In genomic region chrX:58470986-58471385, GRCm38 (mm10) we compare ENCODE assay signal across 19 mouse cellular contexts.
DNase-seq lines count a peak whose midpoint lies in the region; ATAC-seq and TF ChIP-seq lines count a peak whose summit lies in the region.
"Had no signal": no experiment of that assay in that cellular context is flagged by ENCODE, and none has a peak within 500 bp of the region (broad histone marks: within the 10 kb centered on the region; RNA-seq: fewer than 3 reads in every experiment).

No protein-coding gene starts in this region.

- H3K36me3 ChIP-seq in stomach, embryonic 15.5 days, result no peaks in the 10 kb centered on the region
- H3K36me3 ChIP-seq in stomach, postnatal 0 days (ENCODE audit: control insufficient read depth, insufficient read depth, low read length), result no peaks in the 10 kb centered on the region
- H3K36me3 ChIP-seq: embryonic facial prominence, embryonic 10.5 days; embryonic facial prominence, embryonic 12.5 days; forebrain, embryonic 15.5 days had no signal

- no peaks in the 10 kb centered on the region for H3K27me3 ChIP-seq in stomach, embryonic 15.5 days (replicated peaks)
- no peaks in the 10 kb centered on the region for H3K27me3 ChIP-seq in stomach, postnatal 0 days (ENCODE audit: control insufficient read depth, insufficient read depth, low read length)
- H3K27me3 ChIP-seq: embryonic facial prominence, embryonic 12.5 days; forebrain, embryonic 13.5 days; forebrain, embryonic 15.5 days had no signal

- DNase-seq in lung, adult 2 months, result peak; percentile 2
- DNase-seq in lung, postnatal 10 days, result no peak
- peak; percentile 50 for DNase-seq in stomach, postnatal 0 days (ENCODE audit: low spot score)
- DNase-seq in heart, adult 18-20 months, result no peak
- DNase-seq in layer of hippocampus, postnatal 10 days (ENCODE audit: low spot score in 2 of 2), result no peak
- DNase-seq in adrenal gland, adult 8-10 months, result no peak
- DNase-seq: adrenal gland, adult 2 months; adrenal gland, postnatal 14 days; adrenal gland, postnatal 36 days; cerebellum, adult 11-12 months; cerebellum, adult 2 months; cerebellum, adult 9-10 months; cerebellum, postnatal 10 days; cerebellum, postnatal 25 days had no signal

- no peak for TF ChIP-seq EP300 in stomach, postnatal 0 days (optimal IDR thresholded peaks at IDR 0.05)

- 42% methylated on average over 1 of the region's 1 CpGs for WGBS in lung, adult 2 months
- 33% methylated on average over 1 of the region's 1 CpGs for WGBS in stomach, embryonic 15.5 days
- WGBS in stomach, postnatal 0 days, result 43% methylated on average over 1 of the region's 1 CpGs

- H3K4me3 ChIP-seq in lung, adult 2 months (replicated peaks; ENCODE audit: extremely low read depth, low read depth, low read length), result no peak overlapping the region
- no peak overlapping the region for H3K4me3 ChIP-seq in stomach, embryonic 15.5 days (replicated peaks)
- H3K4me3 ChIP-seq in stomach, postnatal 0 days (ENCODE audit: low read depth, low read length), result no peak overlapping the region
- H3K4me3 ChIP-seq: embryonic facial prominence, embryonic 10.5 days; embryonic facial prominence, embryonic 12.5 days; forebrain, embryonic 13.5 days; forebrain, embryonic 15.5 days had no signal

- no peaks in the 10 kb centered on the region for H3K4me1 ChIP-seq in lung, adult 2 months (ENCODE audit: control insufficient read depth, insufficient read depth, low read length)
- H3K4me1 ChIP-seq in stomach, embryonic 15.5 days, result no peaks in the 10 kb centered on the region
- no peaks in the 10 kb centered on the region for H3K4me1 ChIP-seq in stomach, postnatal 0 days (replicated peaks; ENCODE audit: control insufficient read depth, insufficient read depth)
- H3K4me1 ChIP-seq: embryonic facial prominence, embryonic 10.5 days; embryonic facial prominence, embryonic 12.5 days; forebrain, embryonic 13.5 days; forebrain, embryonic 15.5 days had no signal

- TF ChIP-seq POLR2A in lung, adult 2 months (IDR thresholded peaks at IDR 0.05; ENCODE audit: borderline replicate concordance, extremely low read depth, low read depth, low read length), result no peak

- no peak overlapping the region for H3K27ac ChIP-seq in stomach, embryonic 15.5 days
- H3K27ac ChIP-seq in stomach, postnatal 0 days (replicated peaks), result no peak overlapping the region
- H3K27ac ChIP-seq: embryonic facial prominence, embryonic 10.5 days; embryonic facial prominence, embryonic 12.5 days; forebrain, embryonic 13.5 days; forebrain, embryonic 15.5 days had no signal

- 0 out of 2 replicates have a peak, but pooled peaks have one; percentile 53 for ATAC-seq in stomach, embryonic 15.5 days (ENCODE audit: insufficient read depth, low FRiP score, low read depth)
- peak; percentile 85 for ATAC-seq in stomach, postnatal 0 days (ENCODE audit: low FRiP score, low TSS enrichment)
- ATAC-seq: forebrain, embryonic 13.5 days; forebrain, embryonic 15.5 days had no signal

- no peaks in the 10 kb centered on the region for H3K9me3 ChIP-seq in stomach, embryonic 15.5 days
- no peaks in the 10 kb centered on the region for H3K9me3 ChIP-seq in stomach, postnatal 0 days (ENCODE audit: control insufficient read depth, low read length)
- H3K9me3 ChIP-seq: embryonic facial prominence, embryonic 10.5 days; embryonic facial prominence, embryonic 12.5 days; forebrain, embryonic 13.5 days; forebrain, embryonic 15.5 days had no signal

- H3K9ac ChIP-seq in stomach, embryonic 15.5 days, result no peak overlapping the region
- no peak overlapping the region for H3K9ac ChIP-seq in stomach, postnatal 0 days (ENCODE audit: low read length)
- H3K9ac ChIP-seq: embryonic facial prominence, embryonic 12.5 days; forebrain, embryonic 13.5 days; forebrain, embryonic 15.5 days had no signal

- TF ChIP-seq CTCF in lung, adult 2 months (IDR thresholded peaks at IDR 0.05; ENCODE audit: insufficient read depth, low read length), result no peak
- no peak for TF ChIP-seq CTCF in stomach, postnatal 0 days (IDR thresholded peaks at IDR 0.05; ENCODE audit: low read depth)

- H3K4me2 ChIP-seq in stomach, embryonic 15.5 days, result no peak overlapping the region
- H3K4me2 ChIP-seq in stomach, postnatal 0 days (replicated peaks; ENCODE audit: low read depth), result no peak overlapping the region
- H3K4me2 ChIP-seq: embryonic facial prominence, embryonic 12.5 days; forebrain, embryonic 13.5 days; forebrain, embryonic 15.5 days had no signal

Comparison
In these comparisons a context has a peak if more than half of its experiments do, and no peak if none do; other contexts are left out.
1. DNase-seq: peak in lung, adult 2 months (single experiment) and stomach, postnatal 0 days (single experiment); none in lung, postnatal 10 days (single experiment), heart, adult 18-20 months (0 of 2), layer of hippocampus, postnatal 10 days (0 of 2) and adrenal gland, adult 8-10 months (single experiment).